Mouse (Mus musculus): ENCODE measurements around the gene Vopp1. TPM values are rescaled to one million over a fixed set of nuclear protein-coding genes. Genes with fewer than 3 reads are reported as not detected.

Gene Vopp1
- total and polyA plus RNA-seq, 2 experiments from 2014 or later: 16.2 to 20.3 TPM

GRCm38 (mm10) chr6:57790542-57790941 lies 34.4 kb downstream of the Vopp1 start:
- 0 out of 2 replicates have a peak, but pooled peaks have one; percentile 11 for ATAC-seq (ENCODE audit: insufficient read depth, low read depth)

GRCm38 (mm10) chr6:57787376-57787775 lies 37.6 kb downstream of the Vopp1 start:
- H3K9ac ChIP-seq (replicated peaks; ENCODE audit: low read depth, low read length): no peak overlapping the region
- no peaks in the 10 kb centered on the region for H3K4me1 ChIP-seq (ENCODE audit: control insufficient read depth, insufficient read depth)
- H3K27me3 ChIP-seq (ENCODE audit: control insufficient read depth, insufficient read depth, low read length): no peaks in the 10 kb centered on the region
- 86% methylated on average over 6 of the region's 6 CpGs for WGBS
- H3K27ac ChIP-seq (ENCODE audit: low read depth): no peak overlapping the region
- DNase-seq (ENCODE audit: low spot score): no peak
- ATAC-seq (ENCODE audit: insufficient read depth, low read depth): no peak
- no peak overlapping the region for H3K4me2 ChIP-seq (ENCODE audit: low read depth, low read length)
- no peak overlapping the region for H3K4me3 ChIP-seq (ENCODE audit: low read depth, low read length)
- H3K36me3 ChIP-seq (replicated peaks; ENCODE audit: control insufficient read depth, insufficient read depth, low read length): 0 out of 2 replicates have a peak, but pooled peaks cover 9% of the 10 kb centered on the region
- TF ChIP-seq EP300 (IDR thresholded peaks at IDR 0.05; ENCODE audit: low read depth) (no peak), CTCF (IDR thresholded peaks at IDR 0.05; ENCODE audit: low read depth) (no peak)
- H3K9me3 ChIP-seq (replicated peaks; ENCODE audit: control insufficient read depth, low read length): no peaks in the 10 kb centered on the region

More at GRCm38 (mm10) chr6:57790542-57790941, 34.4 kb downstream of the Vopp1 start:
- no peaks in the 10 kb centered on the region for H3K9me3 ChIP-seq (replicated peaks; ENCODE audit: control insufficient read depth, low read length)
- no peak overlapping the region for H3K4me2 ChIP-seq (ENCODE audit: low read depth, low read length)
- H3K27me3 ChIP-seq (ENCODE audit: control insufficient read depth, insufficient read depth, low read length): no peaks in the 10 kb centered on the region
- DNase-seq (ENCODE audit: low spot score): no peak
- WGBS: 81% methylated on average over 4 of the region's 4 CpGs
- no peak for TF ChIP-seq CTCF (IDR thresholded peaks at IDR 0.05; ENCODE audit: low read depth)
- no peak for TF ChIP-seq EP300 (IDR thresholded peaks at IDR 0.05; ENCODE audit: low read depth)
- H3K9ac ChIP-seq (replicated peaks; ENCODE audit: low read depth, low read length): no peak overlapping the region
- H3K27ac ChIP-seq (ENCODE audit: low read depth): no peak overlapping the region
- no peaks in the 10 kb centered on the region for H3K4me1 ChIP-seq (ENCODE audit: control insufficient read depth, insufficient read depth)
- H3K36me3 ChIP-seq (replicated peaks; ENCODE audit: control insufficient read depth, insufficient read depth, low read length): 0 out of 2 replicates have a peak, but pooled peaks cover 9% of the 10 kb centered on the region
- no peak overlapping the region for H3K4me3 ChIP-seq (ENCODE audit: low read depth, low read length)

GRCm38 (mm10) chr6:57784251-57784650 lies 40.7 kb downstream of the Vopp1 start:
- DNase-seq (ENCODE audit: low spot score): no peak
- 92% methylated on average over 1 of the region's 1 CpGs for WGBS

GRCm38 (mm10) chr6:57782658-57783057 lies 42.3 kb downstream of the Vopp1 start:
- WGBS: 82% methylated on average over 1 of the region's 1 CpGs
- TF ChIP-seq EP300 (IDR thresholded peaks at IDR 0.05; ENCODE audit: low read depth): no peak
- no peak for TF ChIP-seq CTCF (IDR thresholded peaks at IDR 0.05; ENCODE audit: low read depth)
- no peak for ATAC-seq (ENCODE audit: insufficient read depth, low read depth)

More at GRCm38 (mm10) chr6:57784251-57784650, 40.7 kb downstream of the Vopp1 start:
- Histone ChIP-seq H3K36me3 (replicated peaks; ENCODE audit: control insufficient read depth, insufficient read depth, low read length) (0 out of 2 replicates have a peak, but pooled peaks cover 9% of the 10 kb centered on the region), H3K4me3 (ENCODE audit: low read depth, low read length) (no peak overlapping the region), H3K27ac (ENCODE audit: low read depth) (no peak overlapping the region), H3K4me2 (ENCODE audit: low read depth, low read length) (no peak overlapping the region), H3K9me3 (replicated peaks; ENCODE audit: control insufficient read depth, low read length) (no peaks in the 10 kb centered on the region), H3K4me1 (ENCODE audit: control insufficient read depth, insufficient read depth) (no peaks in the 10 kb centered on the region), H3K9ac (replicated peaks; ENCODE audit: low read depth, low read length) (no peak overlapping the region), H3K27me3 (ENCODE audit: control insufficient read depth, insufficient read depth, low read length) (no peaks in the 10 kb centered on the region)
- no peak for ATAC-seq (ENCODE audit: insufficient read depth, low read depth)
- TF ChIP-seq CTCF (IDR thresholded peaks at IDR 0.05; ENCODE audit: low read depth) (no peak), EP300 (IDR thresholded peaks at IDR 0.05; ENCODE audit: low read depth) (no peak)

GRCm38 (mm10) chr6:57780359-57780758 lies 44.6 kb downstream of the Vopp1 start:
- TF ChIP-seq CTCF (IDR thresholded peaks at IDR 0.05; ENCODE audit: low read depth): no peak
- TF ChIP-seq EP300 (IDR thresholded peaks at IDR 0.05; ENCODE audit: low read depth): no peak
- 84% methylated on average over 3 of the region's 3 CpGs for WGBS
- Histone ChIP-seq H3K27me3 (ENCODE audit: control insufficient read depth, insufficient read depth, low read length) (no peaks in the 10 kb centered on the region), H3K36me3 (replicated peaks; ENCODE audit: control insufficient read depth, insufficient read depth, low read length) (no peaks in the 10 kb centered on the region), H3K4me3 (ENCODE audit: low read depth, low read length) (no peak overlapping the region), H3K4me1 (ENCODE audit: control insufficient read depth, insufficient read depth) (no peaks in the 10 kb centered on the region), H3K4me2 (ENCODE audit: low read depth, low read length) (no peak overlapping the region), H3K27ac (ENCODE audit: low read depth) (no peak overlapping the region), H3K9ac (replicated peaks; ENCODE audit: low read depth, low read length) (no peak overlapping the region), H3K9me3 (replicated peaks; ENCODE audit: control insufficient read depth, low read length) (no peaks in the 10 kb centered on the region)
- no peak for ATAC-seq (ENCODE audit: insufficient read depth, low read depth)
- DNase-seq (ENCODE audit: low spot score): no peak

More at GRCm38 (mm10) chr6:57782658-57783057, 42.3 kb downstream of the Vopp1 start:
- Histone ChIP-seq H3K9me3 (replicated peaks; ENCODE audit: control insufficient read depth, low read length) (no peaks in the 10 kb centered on the region), H3K9ac (replicated peaks; ENCODE audit: low read depth, low read length) (no peak overlapping the region), H3K4me2 (ENCODE audit: low read depth, low read length) (no peak overlapping the region), H3K4me3 (ENCODE audit: low read depth, low read length) (no peak overlapping the region), H3K36me3 (replicated peaks; ENCODE audit: control insufficient read depth, insufficient read depth, low read length) (0 out of 2 replicates have a peak, but pooled peaks cover 3% of the 10 kb centered on the region), H3K27me3 (ENCODE audit: control insufficient read depth, insufficient read depth, low read length) (no peaks in the 10 kb centered on the region), H3K4me1 (ENCODE audit: control insufficient read depth, insufficient read depth) (no peaks in the 10 kb centered on the region), H3K27ac (ENCODE audit: low read depth) (no peak overlapping the region)
- no peak for DNase-seq (ENCODE audit: low spot score)

GRCm38 (mm10) chr6:57773792-57774191 lies 51.2 kb downstream of the Vopp1 start:
- no peak for TF ChIP-seq EP300 (IDR thresholded peaks at IDR 0.05; ENCODE audit: low read depth)
- no peak for TF ChIP-seq CTCF (IDR thresholded peaks at IDR 0.05; ENCODE audit: low read depth)
- no peak for DNase-seq (ENCODE audit: low spot score)
- H3K27me3 ChIP-seq (ENCODE audit: control insufficient read depth, insufficient read depth, low read length): no peaks in the 10 kb centered on the region
- no peaks in the 10 kb centered on the region for H3K9me3 ChIP-seq (replicated peaks; ENCODE audit: control insufficient read depth, low read length)
- no peak overlapping the region for H3K9ac ChIP-seq (replicated peaks; ENCODE audit: low read depth, low read length)
- no peak overlapping the region for H3K27ac ChIP-seq (ENCODE audit: low read depth)
- no peak for ATAC-seq (ENCODE audit: insufficient read depth, low read depth)
- H3K4me3 ChIP-seq (ENCODE audit: low read depth, low read length): no peak overlapping the region
- H3K4me2 ChIP-seq (ENCODE audit: low read depth, low read length): no peak overlapping the region
- H3K36me3 ChIP-seq (replicated peaks; ENCODE audit: control insufficient read depth, insufficient read depth, low read length): peaks cover 10% of the 10 kb centered on the region; the same call in 1 of the 2 replicates
- WGBS: 91% methylated on average over 1 of the region's 1 CpGs
- no peaks in the 10 kb centered on the region for H3K4me1 ChIP-seq (ENCODE audit: control insufficient read depth, insufficient read depth)

Data from heart, postnatal 0 days (tissue).